Mouse (Mus musculus) CH12.LX (cell line): ENCODE results near the gene Gm37240.

ENCODE experiments used
- CTCF ChIP-seq, 2 experiments: IDR thresholded peaks in 1 of 2; conservative IDR thresholded peaks in 1 of 2; 2 replicates each; pipeline ENCODE4 v1.5.1; 2011 to 2012; ENCODE audit warnings: low read depth in 2 of 2, low read length in 2 of 2, improper control_type of control experiment in 1 of 2, inconsistent platforms in 1 of 2, mild to moderate bottlenecking in 1 of 2, moderate library complexity in 1 of 2
- EP300 ChIP-seq: IDR thresholded peaks from 2 replicates; pipeline ENCODE4 v1.6.1; 2011; ENCODE audit warnings: low read length, improper control_type of control experiment
- HCFC1 ChIP-seq: IDR thresholded peaks from 2 replicates; pipeline ENCODE4 v1.6.1; 2012; ENCODE audit warnings: low read depth, mild to moderate bottlenecking, inconsistent platforms, low read length, improper control_type of control experiment
- POLR2A ChIP-seq: IDR thresholded peaks from 2 replicates; pipeline ENCODE4 v1.6.1; 2011; ENCODE audit warnings: low read depth, mild to moderate bottlenecking, improper control_type of control experiment, low read length
- RCOR1 ChIP-seq: conservative IDR thresholded peaks from 2 replicates; pipeline ENCODE4 v1.6.1; 2012; ENCODE audit warnings: low read depth, mild to moderate bottlenecking, inconsistent platforms, low read length, improper control_type of control experiment
- SMC3 ChIP-seq: IDR thresholded peaks from 2 replicates; pipeline ENCODE4 v1.6.1; 2011; ENCODE audit warnings: low read depth, low read length, improper control_type of control experiment
- UBTF ChIP-seq: IDR thresholded peaks from 2 replicates; pipeline ENCODE4 v1.6.1; 2012; ENCODE audit warnings: low read depth, mild to moderate bottlenecking, inconsistent platforms, low read length, improper control_type of control experiment, moderate library complexity
- USF2 ChIP-seq: conservative IDR thresholded peaks from 2 replicates; pipeline ENCODE4 v1.6.1; 2011; ENCODE audit warnings: low read depth, low read length, improper control_type of control experiment
- ZKSCAN1 ChIP-seq: IDR thresholded peaks from 2 replicates; pipeline ENCODE4 v1.6.1; 2012; ENCODE audit warnings: low read depth, inconsistent platforms, low read length, improper control_type of control experiment, borderline replicate concordance

DNA sequence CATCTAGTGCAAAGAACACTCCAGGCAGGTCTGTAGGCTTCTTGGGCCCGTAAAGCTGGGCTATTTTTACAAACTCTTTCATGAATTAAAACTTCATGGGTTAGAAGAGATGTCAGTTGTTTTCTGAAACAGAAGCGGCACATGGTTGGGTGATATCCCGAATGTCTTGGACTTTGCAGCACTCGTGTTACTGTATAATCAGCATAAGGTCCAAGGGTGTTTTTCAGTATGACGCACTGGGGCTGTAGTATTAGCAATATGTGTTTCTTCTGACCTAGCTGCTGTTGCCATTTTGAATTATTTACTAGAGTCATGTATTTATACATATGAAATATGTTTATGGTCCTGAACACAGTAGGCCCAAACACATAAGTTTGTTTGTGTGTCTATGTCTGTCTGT, 961.2 kb downstream of the Gm37240 start:
- no peak for TF ChIP-seq EP300
- no peak for TF ChIP-seq UBTF
- TF ChIP-seq SMC3, result no peak
- no peak for TF ChIP-seq ZKSCAN1
- no peak for TF ChIP-seq CTCF (conservative IDR thresholded peaks at IDR 0.05 in 1 of 2, IDR thresholded peaks at IDR 0.05 in 1 of 2; ENCODE audit: low read depth in 2 of 2, low read length in 2 of 2)
- TF ChIP-seq HCFC1, result no peak
- TF ChIP-seq RCOR1, result no peak
- no peak for TF ChIP-seq USF2
- no peak for TF ChIP-seq POLR2A
